Mouse (Mus musculus) erythroblast, embryonic 14.5 days (primary cell): Measurements from ENCODE around the gene Tctn1. TPM values are rescaled to one million over a fixed set of nuclear protein-coding genes. Genes with fewer than 3 reads are reported as not detected.

Experiments used
- H3K27me3 ChIP-seq: 2 replicates; pipeline ENCODE4 v1.6.1; 2012; ENCODE audit warnings: inconsistent platforms; ENCODE audit not compliant: control insufficient read depth
- H3K36me3 ChIP-seq: 2 replicates; pipeline ENCODE4 v1.6.1; 2012; ENCODE audit warnings: mild to moderate bottlenecking, inconsistent platforms; ENCODE audit not compliant: control insufficient read depth
- H3K4me1 ChIP-seq: 2 replicates; pipeline ENCODE4 v1.6.1; 2012; ENCODE audit warnings: inconsistent platforms; ENCODE audit not compliant: control insufficient read depth
- H3K4me3 ChIP-seq: replicated peaks from 2 replicates; pipeline ENCODE3; 2012; ENCODE audit warnings: moderate library complexity, mild to moderate bottlenecking, inconsistent platforms
- H3K9me3 ChIP-seq: 2 replicates; pipeline ENCODE4 v1.6.1; 2012; ENCODE audit warnings: low read length, inconsistent platforms, mixed read lengths; ENCODE audit not compliant: control insufficient read depth
- GATA1 ChIP-seq: IDR thresholded peaks from 2 replicates; pipeline ENCODE4 v1.6.1; 2012; ENCODE audit warnings: low read length, inconsistent platforms, mixed read lengths
- TAL1 ChIP-seq: IDR thresholded peaks from 3 replicates; pipeline ENCODE4 v1.6.1; 2012; ENCODE audit warnings: low read length, inconsistent platforms, mixed read lengths
- polyA plus RNA-seq: library from polyadenylated mRNA; stranded (reverse); fragments of >175 nt; gene quantifications from 2 replicates; pipeline ENCODE4 v1.2.3, GENCODE M21; 2012

Gene Tctn1
- polyA plus RNA-seq, 1 experiment: 0.23 TPM

DNA sequence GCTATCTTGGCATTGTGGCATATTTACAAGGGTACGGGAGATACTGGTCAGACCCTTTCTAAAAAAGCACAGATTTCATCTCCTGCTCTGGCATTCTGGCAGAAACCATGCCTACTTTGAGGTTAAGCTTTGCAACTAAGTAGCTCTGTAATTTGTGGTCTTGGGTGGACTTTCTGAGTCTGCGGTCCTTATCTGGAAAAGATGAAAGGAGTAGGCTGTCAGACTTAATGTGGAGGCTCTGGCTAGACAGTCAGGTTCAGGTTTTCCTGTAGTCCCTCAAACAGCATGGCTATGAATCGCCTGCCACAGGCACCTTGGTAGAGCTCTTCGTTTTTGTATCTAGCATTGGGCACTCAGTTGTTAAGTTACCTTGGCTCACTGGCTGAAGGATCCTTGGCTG, 22.8 kb upstream of the Tctn1 start:
- H3K36me3 ChIP-seq: peaks cover 30% of the 10 kb centered on the region
- peaks cover 6% of the 10 kb centered on the region for H3K27me3 ChIP-seq
- H3K4me1 ChIP-seq: peaks cover 69% of the 10 kb centered on the region

DNA sequence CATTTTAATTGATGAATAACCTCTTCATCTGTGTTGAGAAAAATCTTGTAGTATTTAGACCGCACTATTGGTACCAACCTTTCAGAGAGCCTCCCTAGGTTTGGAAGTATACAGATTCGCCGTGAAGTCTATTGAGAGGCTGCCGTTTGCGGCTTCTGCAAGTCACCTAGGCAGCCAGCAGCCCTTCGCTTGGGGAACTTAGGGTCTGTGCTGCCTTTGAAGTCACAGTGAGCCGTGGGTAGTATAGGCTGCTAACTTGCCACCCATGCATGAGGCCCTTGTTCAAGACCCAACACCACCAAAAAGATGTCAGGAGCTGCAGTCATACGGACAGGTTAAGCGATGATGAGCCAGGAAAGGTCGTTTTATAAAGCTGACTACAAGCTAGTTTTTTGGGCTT, 21.9 kb upstream of the Tctn1 start:
- peaks cover 30% of the 10 kb centered on the region for H3K36me3 ChIP-seq
- peaks cover 14% of the 10 kb centered on the region for H3K27me3 ChIP-seq
- peak overlapping the region; percentile 77 for H3K4me3 ChIP-seq
- no peaks in the 10 kb centered on the region for H3K9me3 ChIP-seq
- peaks cover 61% of the 10 kb centered on the region for H3K4me1 ChIP-seq
- no peak for TF ChIP-seq TAL1
- TF ChIP-seq GATA1: no peak

More for the DNA sequence above, 22.8 kb upstream of the Tctn1 start:
- no peaks in the 10 kb centered on the region for H3K9me3 ChIP-seq
- TF ChIP-seq TAL1 (no peak), GATA1 (no peak)
- H3K4me3 ChIP-seq: no peak overlapping the region

DNA sequence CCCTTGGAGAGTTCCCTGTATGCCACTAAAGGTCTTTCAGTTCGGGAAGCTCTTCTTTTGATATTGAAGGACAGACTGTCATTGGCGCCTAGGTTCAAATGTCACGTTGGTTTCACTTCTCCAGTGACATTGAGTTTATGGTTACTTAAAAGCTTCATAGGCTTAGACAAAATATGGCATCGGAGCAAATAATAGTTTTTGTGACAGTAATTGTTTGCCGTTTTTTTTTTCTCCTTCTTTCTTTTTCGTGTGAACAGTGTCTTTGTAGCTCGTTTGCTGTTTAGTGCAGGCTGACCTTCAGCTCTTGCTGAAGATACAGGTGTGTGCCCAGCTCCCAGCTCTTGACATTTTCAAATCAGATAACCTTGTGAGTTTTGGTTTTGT, 21.5 kb upstream of the Tctn1 start:
- peaks cover 30% of the 10 kb centered on the region for H3K36me3 ChIP-seq
- H3K4me3 ChIP-seq: peak overlapping the region; percentile 77
- H3K9me3 ChIP-seq: no peaks in the 10 kb centered on the region
- no peak for TF ChIP-seq GATA1
- TF ChIP-seq TAL1: no peak
- H3K4me1 ChIP-seq: peaks cover 56% of the 10 kb centered on the region
- peaks cover 18% of the 10 kb centered on the region for H3K27me3 ChIP-seq

GRCm38 (mm10) chr5:122285029-122285766, 20.9 kb upstream of the Tctn1 start:
- Histone ChIP-seq H3K4me1 (peaks cover 53% of the 10 kb centered on the region), H3K36me3 (peaks cover 27% of the 10 kb centered on the region), H3K4me3 (peak overlapping the region; percentile 77), H3K27me3 (peaks cover 24% of the 10 kb centered on the region), H3K9me3 (no peaks in the 10 kb centered on the region)
- TF ChIP-seq GATA1 (no peak), TAL1 (no peak)

DNA sequence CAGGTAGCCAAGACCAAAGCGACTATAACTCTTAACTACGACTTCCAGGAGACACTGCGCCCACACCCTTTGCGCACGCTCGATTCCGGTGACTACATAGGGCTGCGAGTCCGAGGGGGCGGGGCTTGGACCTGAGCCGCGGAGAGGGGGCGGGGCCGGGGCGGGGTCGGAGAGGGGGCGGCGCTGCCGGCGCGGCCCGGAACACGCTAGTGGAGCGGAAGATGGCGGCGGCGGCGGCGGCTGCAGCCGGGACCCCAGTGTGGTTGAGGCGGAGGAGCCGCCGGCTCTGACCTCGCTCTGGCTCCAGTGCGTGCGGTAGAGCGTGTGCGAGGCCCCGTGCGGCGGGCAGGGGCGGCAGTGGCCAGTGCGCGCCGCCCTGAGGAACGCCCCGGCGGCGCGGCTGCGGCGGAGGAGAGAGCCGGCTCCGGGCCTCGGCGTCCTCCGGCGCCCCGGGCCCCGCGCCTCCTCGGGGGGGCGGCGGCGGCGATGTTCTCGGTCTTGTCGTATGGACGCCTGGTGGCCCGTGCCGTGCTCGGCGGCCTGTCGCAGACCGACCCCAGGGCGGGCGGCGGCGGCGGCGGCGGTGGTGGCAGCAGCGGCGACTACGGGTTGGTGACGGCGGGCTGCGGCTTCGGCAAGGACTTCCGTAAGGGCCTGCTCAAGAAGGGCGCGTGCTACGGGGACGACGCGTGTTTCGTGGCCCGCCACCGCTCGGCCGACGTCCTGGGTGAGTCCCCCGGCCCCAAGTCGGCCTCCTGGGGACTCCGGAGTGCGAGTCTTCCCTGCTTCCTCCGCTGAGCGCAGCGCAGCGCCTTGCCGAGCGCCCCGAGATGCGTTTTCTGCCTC, 20.1 kb upstream of the Tctn1 start, which contains the start of gene Pptc7:
Pptc7 (plus strand) TSS at position 183 of the 846 bp plus-strand sequence.
- H3K4me3 ChIP-seq: peak within 1 kb of the TSS; percentile 77
- no peaks in the 10 kb centered on the region for H3K9me3 ChIP-seq
- H3K27me3 ChIP-seq: peaks cover 32% of the 10 kb centered on the region
- TF ChIP-seq GATA1: no peak
- TF ChIP-seq TAL1: no peak
- H3K4me1 ChIP-seq: peaks cover 50% of the 10 kb centered on the region
- peaks cover 19% of the 10 kb centered on the region for H3K36me3 ChIP-seq

- peaks cover 46% of the 10 kb centered on the region for H3K4me1 ChIP-seq
Measured at GRCm38 (mm10) chr5:122283828-122284182, 19.5 kb upstream of the Tctn1 start.

DNA sequence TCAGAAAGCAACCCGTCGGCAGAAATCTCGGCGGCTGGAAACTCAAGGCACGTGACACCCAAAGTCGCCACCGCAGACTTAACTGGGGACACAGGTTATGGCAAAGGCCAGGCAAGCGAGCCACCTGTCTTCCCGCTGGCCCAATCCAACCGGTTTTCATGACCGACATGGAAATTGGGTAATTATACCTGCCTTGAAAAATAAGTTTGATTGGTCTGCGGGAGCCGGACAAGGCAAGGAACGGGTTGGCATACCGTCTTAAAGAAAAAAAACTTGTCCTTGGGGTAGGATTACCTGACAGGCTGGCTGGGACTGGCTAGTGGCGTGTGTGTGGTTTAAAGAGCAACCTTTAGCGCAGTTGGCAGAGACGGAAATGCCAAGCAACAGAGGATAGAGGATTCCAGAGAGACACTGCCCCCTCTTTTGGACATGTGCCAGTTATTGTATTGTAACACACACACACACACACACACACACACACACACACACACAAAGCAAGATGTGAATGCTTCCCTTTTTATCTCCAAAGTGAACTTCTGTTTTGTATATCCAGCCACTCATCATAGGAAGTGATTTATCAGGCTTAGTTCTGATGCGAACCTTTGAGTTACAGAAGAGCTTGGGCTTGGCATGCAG, 16.7 kb upstream of the Tctn1 start:
- Histone ChIP-seq H3K4me3 (no peak overlapping the region), H3K9me3 (no peaks in the 10 kb centered on the region), H3K27me3 (peaks cover 40% of the 10 kb centered on the region), H3K4me1 (peaks cover 23% of the 10 kb centered on the region), H3K36me3 (no peaks in the 10 kb centered on the region)
- TF ChIP-seq TAL1: no peak
- TF ChIP-seq GATA1: no peak

More at GRCm38 (mm10) chr5:122283828-122284182, 19.5 kb upstream of the Tctn1 start:
- Histone ChIP-seq H3K4me3 (peak overlapping the region; percentile 77), H3K9me3 (no peaks in the 10 kb centered on the region), H3K27me3 (peaks cover 32% of the 10 kb centered on the region), H3K36me3 (peaks cover 16% of the 10 kb centered on the region)
- TF ChIP-seq TAL1 (no peak), GATA1 (no peak)

- Histone ChIP-seq H3K9me3 (no peaks in the 10 kb centered on the region), H3K4me3 (no peak overlapping the region), H3K4me1 (peaks cover 18% of the 10 kb centered on the region), H3K36me3 (no peaks in the 10 kb centered on the region), H3K27me3 (peaks cover 41% of the 10 kb centered on the region)
- TF ChIP-seq TAL1 (no peak), GATA1 (no peak)
Measured at GRCm38 (mm10) chr5:122280422-122280826, 16.2 kb upstream of the Tctn1 start.
